Comparison of ENCODE assay signal across 24 mouse cellular contexts in genomic region chr7:46880992-46881391, GRCm38 (mm10). TPM values are rescaled to one million over a fixed set of nuclear protein-coding genes. Genes with fewer than 3 reads are reported as not detected.
DNase-seq lines count a peak whose midpoint lies in the region; ATAC-seq and TF ChIP-seq lines count a peak whose summit lies in the region.
"Had no signal": no experiment of that assay in that cellular context is flagged by ENCODE, and none has a peak within 500 bp of the region (broad histone marks: within the 10 kb centered on the region; RNA-seq: fewer than 3 reads in every experiment).

No protein-coding gene starts in this region.

- peak; percentile 60 for DNase-seq in MEL (ENCODE audit: low read depth, low spot score)
- DNase-seq in frontal cortex, postnatal 36 days (ENCODE audit: low spot score in 2 of 2): no peak
- DNase-seq in urinary bladder, postnatal 10 days (ENCODE audit: low spot score): no peak
- no peak for DNase-seq in kidney, adult 18-20 months
- DNase-seq: adrenal gland, postnatal 10 days; B cell, adult 2 months; cerebellum, adult 2 months; cerebellum, postnatal 10 days; forebrain, postnatal 0 days; gastrocnemius, adult 2 months; gastrocnemius, postnatal 25 days; heart, adult 11 months; heart, postnatal 36 days had no signal

- H3K4me1 ChIP-seq in MEL (ENCODE audit: control insufficient read depth in 1 of 2, insufficient read depth in 2 of 2, low read length in 2 of 2): peaks cover 16 to 41% of the 10 kb centered on the region in 2 experiments
- H3K4me1 ChIP-seq: embryonic facial prominence, embryonic 10.5 days; forebrain, embryonic 13.5 days; heart, embryonic 13.5 days; hindbrain, embryonic 12.5 days had no signal

- no peaks in the 10 kb centered on the region for H3K9me3 ChIP-seq in MEL (replicated peaks; ENCODE audit: insufficient read depth, low read length)
- H3K9me3 ChIP-seq: embryonic facial prominence, embryonic 10.5 days; forebrain, embryonic 13.5 days; heart, embryonic 13.5 days; hindbrain, embryonic 12.5 days had no signal

- H3K27me3 ChIP-seq in MEL (ENCODE audit: control insufficient read depth in 1 of 2, insufficient read depth in 2 of 2, low read length in 2 of 2): no peaks in the 10 kb centered on the region
- H3K27me3 ChIP-seq: forebrain, embryonic 13.5 days; heart, embryonic 13.5 days; hindbrain, embryonic 12.5 days had no signal

- peaks cover 0 to 23% of the 10 kb centered on the region in 2 experiments; a peak in 2 of 4 replicates for H3K36me3 ChIP-seq in MEL (ENCODE audit: control insufficient read depth in 1 of 2, insufficient read depth in 2 of 2, low read length in 2 of 2)

- no peak overlapping the region for H3K27ac ChIP-seq in MEL (ENCODE audit: control insufficient read depth, low read depth, low read length)
- H3K27ac ChIP-seq: embryonic facial prominence, embryonic 10.5 days; forebrain, embryonic 13.5 days; gastrocnemius, adult 2 months; heart, embryonic 13.5 days; hindbrain, embryonic 12.5 days had no signal

- no peak for TF ChIP-seq RAD21 in MEL (IDR thresholded peaks at IDR 0.05; ENCODE audit: low read depth, low read length)

- TF ChIP-seq EP300 in MEL (IDR thresholded peaks at IDR 0.05; ENCODE audit: low read depth in 1 of 2, low read length in 2 of 2): no peak

- H3K79me2 ChIP-seq in MEL (ENCODE audit: control insufficient read depth, insufficient read depth, low read length, poor library complexity): no peaks in the 10 kb centered on the region

- peak; percentile 94 for ATAC-seq in granulocyte monocyte progenitor cell, adult 5-6 weeks (replicated peaks; ENCODE audit: poor library complexity, severe bottlenecking)
- ATAC-seq in megakaryocyte progenitor cell, adult 5-6 weeks (replicated peaks; ENCODE audit: poor library complexity): peak; percentile 79
- ATAC-seq: CD4-positive, CD25-positive, alpha-beta regulatory T cell, adult 4 months; forebrain, embryonic 13.5 days; forebrain, postnatal 0 days; hindbrain, embryonic 16.5 days; inflammation-experienced regulatory T-cells, adult 6 months; intestine, postnatal 0 days had no signal

- H3K9ac ChIP-seq in MEL (ENCODE audit: control insufficient read depth, low read depth, low read length, poor library complexity, severe bottlenecking): no peak overlapping the region
- H3K9ac ChIP-seq: forebrain, embryonic 13.5 days; forebrain, postnatal 0 days; heart, embryonic 13.5 days; hindbrain, embryonic 12.5 days had no signal

- no peak for TF ChIP-seq CTCF in MEL (IDR thresholded peaks at IDR 0.05 in 2 of 3, conservative IDR thresholded peaks at IDR 0.05 in 1 of 3; ENCODE audit: control insufficient read depth in 1 of 3, insufficient read depth in 1 of 3, low read depth in 2 of 3, low read length in 3 of 3, poor library complexity in 1 of 3, severe bottlenecking in 1 of 3)

- no peak overlapping the region for H3K4me3 ChIP-seq in MEL (ENCODE audit: control insufficient read depth in 1 of 2, insufficient read depth in 1 of 2, low read depth in 2 of 2, low read length in 2 of 2)
- H3K4me3 ChIP-seq: embryonic facial prominence, embryonic 10.5 days; forebrain, embryonic 13.5 days; gastrocnemius, adult 2 months; heart, embryonic 13.5 days; hindbrain, embryonic 12.5 days had no signal

- TF ChIP-seq POLR2A in MEL (IDR thresholded peaks at IDR 0.05; ENCODE audit: control insufficient read depth in 1 of 2, insufficient read depth in 1 of 2, low read depth in 1 of 2, low read length in 2 of 2, poor library complexity in 1 of 2): no peak

TF ChIP-seq in MEL, 35 proteins besides CTCF, POLR2A, EP300 and RAD21:
- TF ChIP-seq E2F4 (IDR thresholded peaks at IDR 0.05; ENCODE audit: borderline replicate concordance, low read depth, low read length): no peak
- TF ChIP-seq MAFK (IDR thresholded peaks at IDR 0.05; ENCODE audit: borderline replicate concordance, low read depth, low read length): no peak
- peak; percentile 89 for TF ChIP-seq ZNF384 (IDR thresholded peaks at IDR 0.05; ENCODE audit: low read depth, low read length)

RNA-seq across cellular contexts. Expression of gene Ldhc, which starts 20.0 kb away (rescaled TPM):
- not detected in 2 replicates for total RNA-seq in MEL (2012; rRNA removed)
- polyA plus RNA-seq in MEL (2012; ENCODE audit: insufficient read depth in 1 of 2, insufficient read length in 2 of 2, low read depth in 1 of 2, low replicate concordance in 2 of 2, missing spikeins in 1 of 2): not detected
- total RNA-seq in granulocyte monocyte progenitor cell, adult 5-6 weeks (2014; fragmentation: Nextera tagmentation): 3.5 TPM in 1 of 2 replicates, not detected in the other
- 1.2 TPM in 1 of 2 replicates, not detected in the other for total RNA-seq in granulocyte monocyte progenitor cell, adult 5-6 weeks (2017)
- 0.44 and 0.49 TPM in 2 replicates for total RNA-seq in megakaryocyte progenitor cell, adult 5-6 weeks (2015)
- 1.3 TPM in 1 of 2 replicates, not detected in the other for total RNA-seq in megakaryocyte progenitor cell, adult 5-6 weeks (2017)
- total RNA-seq: adrenal gland, postnatal 10 days; forebrain, postnatal 0 days; gastrocnemius, adult 2 months; gastrocnemius, postnatal 25 days; heart, postnatal 36 days had no signal
- polyA plus RNA-seq: CD4-positive, CD25-positive, alpha-beta regulatory T cell, adult 4 months; cerebellum, adult 2 months; forebrain, embryonic 13.5 days; forebrain, postnatal 0 days; heart, embryonic 13.5 days; heart, postnatal 0 days; hindbrain, embryonic 12.5 days; inflammation-experienced regulatory T-cells, adult 6 months; intestine, postnatal 0 days had no signal

RNA-seq across cellular contexts. Expression of gene Tsg101, which starts 38.8 kb away (rescaled TPM):
- 21.3 and 25.3 TPM in 2 replicates for total RNA-seq in MEL (2012; rRNA removed)
- 10 to 100 TPM in 1 of 2 experiments, not detected in 1; 88.9 TPM for polyA plus RNA-seq in MEL (2012; ENCODE audit: insufficient read depth in 1 of 2, insufficient read length in 2 of 2, low read depth in 1 of 2, low replicate concordance in 2 of 2, missing spikeins in 1 of 2)
- 79.0 and 140 TPM in 2 replicates for total RNA-seq in granulocyte monocyte progenitor cell, adult 5-6 weeks (2014; fragmentation: Nextera tagmentation)
- 33.1 and 43.8 TPM in 2 replicates for total RNA-seq in granulocyte monocyte progenitor cell, adult 5-6 weeks (2017)
- 97.5 and 107 TPM in 2 replicates for total RNA-seq in megakaryocyte progenitor cell, adult 5-6 weeks (2015)
- total RNA-seq in megakaryocyte progenitor cell, adult 5-6 weeks (2017): 40.1 and 43.1 TPM in 2 replicates

RNA-seq across cellular contexts. Expression of gene Ldha, which starts 39.7 kb away (rescaled TPM):
- 1,212 and 1,976 TPM in 2 replicates for total RNA-seq in MEL (2012; rRNA removed)
- 1,000 to 10,000 TPM in 1 of 2 experiments, 100 to 1,000 TPM in 1; 613 to 2,637 TPM for polyA plus RNA-seq in MEL (2012; ENCODE audit: insufficient read depth in 1 of 2, insufficient read length in 2 of 2, low read depth in 1 of 2, low replicate concordance in 2 of 2, missing spikeins in 1 of 2)
- 641 and 708 TPM in 2 replicates for total RNA-seq in granulocyte monocyte progenitor cell, adult 5-6 weeks (2014; fragmentation: Nextera tagmentation)
- 507 and 538 TPM in 2 replicates for total RNA-seq in granulocyte monocyte progenitor cell, adult 5-6 weeks (2017)
- 597 and 639 TPM in 2 replicates for total RNA-seq in megakaryocyte progenitor cell, adult 5-6 weeks (2015)
- total RNA-seq in megakaryocyte progenitor cell, adult 5-6 weeks (2017): 442 and 446 TPM in 2 replicates
